Mouse (Mus musculus) left cerebral cortex, postnatal 36 days (tissue): ENCODE measurements at regions not wholly inside any gene's neighbourhood (a gene's known extent, or its start where the extent isn't known, plus 50 kb on each side); places are given as distances from the start of the nearest gene placed in this dataset.

Experiments
- DNase-seq, 2 experiments: peaks; one replicate each; pipeline ENCODE4 v3.0.0; 2021 to 2022; ENCODE audit warnings: low spot score in 2 of 2, mixed read lengths in 1 of 2
- intact Hi-C: fragments of 180-260 bp; cut with DNase I; formaldehyde crosslinking; loops from one replicate; pipeline ENCODE4 v1.15.1; 2025

GRCm38 (mm10) chr17:85795820-85796219 is 107.7 kb upstream of the Six2 start:
- intact Hi-C loops = loop anchor here (5.0 kb wide), 2 partner anchors 104 to 189 kb away; no protein-coding TSS in a partner anchor
- DNase-seq = no peak

GRCm38 (mm10) chr17:85785625-85786294 is 97.7 kb upstream of the Six2 start:
- intact Hi-C loops = no loop called here
- DNase-seq = no peak

GRCm38 (mm10) chr17:85780477-85780876 is 92.4 kb upstream of the Six2 start:
- no peak for DNase-seq
- intact Hi-C loops = no loop called here

DNA sequence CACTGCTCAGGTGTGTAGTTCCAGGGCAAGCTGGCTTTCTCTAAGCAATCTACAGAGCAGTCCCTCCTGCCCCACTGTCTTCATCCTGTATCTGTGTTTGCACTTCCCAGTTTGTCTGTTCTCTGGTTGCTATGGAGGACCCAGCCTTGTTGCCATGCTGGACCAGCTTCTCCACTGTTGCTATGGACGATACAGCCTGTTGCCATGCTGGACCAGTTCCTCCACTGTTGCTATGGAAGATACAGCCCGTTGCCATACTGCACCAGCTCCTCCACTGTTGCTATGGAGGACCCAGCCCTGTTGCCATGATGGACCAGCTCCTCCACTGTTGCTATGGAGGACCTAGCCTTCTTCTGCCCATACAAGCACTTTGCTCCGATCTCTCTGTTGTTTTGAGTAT is 88.8 kb upstream of the Six2 start:
- peak; percentile 14 to 22 for DNase-seq
- intact Hi-C loops = no loop called here

DNA sequence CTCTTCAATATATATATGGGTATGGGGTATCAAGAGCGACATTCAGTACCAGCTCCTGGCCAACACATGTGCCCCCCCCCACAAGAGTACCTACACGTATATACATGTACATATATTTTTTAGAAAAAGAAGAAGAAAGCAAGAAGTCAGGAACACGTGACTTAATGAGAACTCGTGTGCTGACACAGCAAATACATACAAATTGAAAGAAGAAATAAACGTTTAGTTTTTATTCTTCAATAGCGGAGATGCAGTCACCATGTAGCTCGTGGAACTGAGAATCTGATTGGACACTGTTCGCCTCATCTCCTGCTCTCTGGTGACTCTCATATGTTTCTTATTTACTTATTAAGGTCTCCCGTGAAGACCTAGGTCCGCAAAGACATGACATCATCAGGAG is 80.3 kb upstream of the Six2 start:
- intact Hi-C loops = no loop called here
- DNase-seq = no peak

DNA sequence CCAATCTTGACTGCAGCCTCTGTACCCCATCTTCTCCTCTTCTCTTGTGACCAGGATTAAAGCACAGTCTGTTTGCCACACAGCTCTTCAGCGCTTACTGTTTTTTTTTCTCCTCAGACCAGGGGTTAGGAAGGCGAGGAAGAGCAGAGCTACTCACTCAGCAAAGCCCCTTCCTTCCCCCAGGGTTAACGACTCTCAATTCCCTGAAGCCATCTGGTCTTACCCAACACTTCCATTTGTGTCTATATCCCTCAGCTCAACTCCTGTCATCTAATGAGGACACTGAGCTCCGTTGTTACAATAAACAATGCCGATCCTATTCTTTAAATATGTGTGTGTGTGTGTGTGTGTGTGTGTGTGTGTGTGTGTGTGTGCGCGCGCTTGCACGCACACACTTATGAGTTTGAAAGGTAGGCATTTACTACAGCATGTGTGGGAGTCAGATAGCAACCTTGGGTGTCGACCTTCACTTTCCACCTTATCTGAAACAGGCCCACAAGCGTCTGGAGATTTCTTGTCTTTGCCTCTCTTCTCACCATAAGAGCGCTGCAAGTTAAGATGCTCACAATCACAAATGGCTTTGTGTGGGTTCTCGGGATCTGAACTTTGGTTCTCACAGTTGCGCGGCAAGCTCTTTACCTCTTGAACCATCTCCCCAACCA is 79.3 kb upstream of the Six2 start:
- intact Hi-C loops = no loop called here
- DNase-seq = no peak

GRCm38 (mm10) chr17:85766556-85766955 is 78.5 kb upstream of the Six2 start:
- no peak for DNase-seq
- intact Hi-C loops = no loop called here

DNA sequence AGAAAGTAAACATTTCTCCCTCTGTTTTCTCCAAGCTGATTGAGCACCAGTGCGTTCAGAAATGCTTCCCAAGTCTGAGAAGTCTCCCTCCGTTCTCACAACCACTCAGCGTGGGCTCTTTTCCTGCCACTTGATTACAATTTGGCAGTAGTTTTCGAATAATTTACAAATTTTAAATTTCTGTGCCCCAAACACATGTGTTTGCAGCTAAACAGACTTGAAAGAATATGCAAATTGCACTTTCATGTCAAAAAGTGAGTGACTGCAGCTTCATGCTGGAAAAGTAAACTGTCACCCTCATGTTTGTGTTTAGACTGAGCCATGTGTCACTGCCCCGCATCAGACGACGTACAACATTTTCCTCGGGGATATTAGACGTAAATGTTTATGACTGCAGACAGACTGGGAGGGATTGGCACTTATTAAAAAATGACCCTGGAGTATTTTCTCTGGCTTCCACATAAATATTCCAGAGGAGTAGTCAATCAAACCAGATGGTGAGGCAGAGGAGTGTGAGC is 70.6 kb upstream of the Six2 start:
- intact Hi-C loops = no loop called here
- no peak for DNase-seq

- intact Hi-C loops = no loop called here
Observed at GRCm38 (mm10) chr17:85757647-85758046, 69.6 kb upstream of the Six2 start.

DNA sequence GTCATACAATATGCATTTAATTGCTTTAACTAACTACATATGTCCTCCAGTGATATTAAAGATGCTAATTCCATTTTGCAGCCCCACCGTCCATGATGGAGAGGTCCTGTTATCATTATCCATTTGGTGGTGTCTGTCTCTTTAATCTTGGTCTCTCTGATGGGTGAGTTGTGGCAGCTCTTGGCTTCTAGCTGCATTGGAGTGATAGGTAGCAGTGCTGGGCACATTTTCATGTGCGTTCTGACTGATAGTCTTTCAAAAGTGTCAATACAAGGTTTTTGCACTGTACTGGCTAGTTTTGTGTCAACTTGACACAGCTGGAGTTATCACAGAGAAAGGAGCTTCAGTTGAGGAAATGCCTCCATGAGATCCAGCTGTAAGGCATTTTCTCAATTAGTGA is 67.5 kb upstream of the Six2 start:
- no peak for DNase-seq
- intact Hi-C loops = no loop called here

More at GRCm38 (mm10) chr17:85757647-85758046, 69.6 kb upstream of the Six2 start:
- DNase-seq = no peak

DNA sequence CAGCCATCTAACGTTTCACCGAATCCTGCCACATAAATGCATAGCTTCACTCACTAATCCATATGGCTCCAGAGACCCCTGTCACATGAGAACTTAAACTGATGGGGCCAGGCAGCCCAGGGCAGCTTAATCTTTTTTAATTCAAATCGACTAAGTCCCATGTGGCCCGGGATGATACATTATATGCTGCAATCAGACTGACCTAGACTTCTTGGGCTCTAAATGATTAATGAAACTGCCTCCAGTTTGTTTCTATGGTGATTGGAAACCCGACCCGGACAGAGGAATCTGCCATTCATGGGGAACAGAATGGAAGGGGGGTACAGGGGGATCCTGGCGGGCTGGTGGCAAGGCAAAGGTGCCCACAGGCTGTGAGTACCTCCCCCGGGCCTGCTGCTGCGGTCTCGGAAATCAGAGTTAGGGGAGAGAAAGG is 60.6 kb upstream of the Six2 start:
- intact Hi-C loops = no loop called here
- DNase-seq = no peak

- DNase-seq = no peak
- intact Hi-C loops = no loop called here
Observed at GRCm38 (mm10) chr17:85747976-85748648, 60.0 kb upstream of the Six2 start.
